Mouse (Mus musculus) G1E (cell line): ENCODE results near the gene B230217C12Rik.

ENCODE experiments used
- CTCF ChIP-seq: IDR thresholded peaks from 2 replicates; pipeline ENCODE4 v1.5.1; 2012; ENCODE audit warnings: low read depth, low read length, inconsistent platforms, mixed read lengths
- GATA1 ChIP-seq: IDR thresholded peaks from 2 replicates; pipeline ENCODE4 v1.6.1; 2012; ENCODE audit warnings: borderline replicate concordance, low read length, inconsistent platforms, mixed read lengths
- GATA2 ChIP-seq: IDR thresholded peaks from 2 replicates; pipeline ENCODE4 v1.6.1; 2012; ENCODE audit warnings: low read depth, low read length, inconsistent platforms, borderline replicate concordance
- POLR2AphosphoS5 ChIP-seq: IDR thresholded peaks from 2 replicates; pipeline ENCODE4 v1.6.1; 2012; ENCODE audit warnings: low read depth, low read length, inconsistent platforms; ENCODE audit not compliant: insufficient replicate concordance
- TAL1 ChIP-seq: conservative IDR thresholded peaks from 2 replicates; pipeline ENCODE4 v1.6.1; 2012; ENCODE audit warnings: low read depth, low read length, inconsistent platforms, mixed read lengths

DNA sequence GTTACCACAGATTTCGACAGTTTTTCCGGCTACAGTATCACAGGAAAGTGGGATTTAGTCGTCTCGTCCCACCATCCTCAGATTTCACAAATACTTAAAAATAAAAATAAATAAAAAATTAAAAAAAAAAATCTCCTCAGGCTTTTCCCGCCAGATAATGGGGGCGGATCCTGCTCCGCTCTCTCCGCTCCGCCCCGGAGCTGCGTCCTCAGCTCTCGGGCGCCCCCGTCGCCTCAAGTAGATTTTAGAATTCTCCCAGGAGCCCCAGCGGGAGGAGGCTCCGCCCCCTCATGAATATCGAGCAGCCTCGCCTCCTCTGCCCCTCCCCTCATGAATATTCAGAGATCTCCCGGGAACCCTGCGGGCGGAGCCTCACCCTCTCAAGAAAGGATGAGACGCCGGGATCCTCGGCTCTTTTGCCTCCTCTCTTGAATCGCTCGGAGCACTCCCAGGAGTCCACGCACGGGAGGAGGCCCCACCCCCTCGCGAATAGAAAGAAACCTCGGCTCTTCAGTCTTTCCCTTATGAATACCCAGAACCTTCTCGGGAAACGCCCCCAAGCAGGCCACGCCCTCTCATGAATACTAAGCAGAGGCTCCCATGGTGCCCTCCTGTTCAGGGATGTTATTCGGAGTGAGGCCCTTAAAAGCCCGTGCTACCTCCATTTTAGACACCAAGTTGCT, 43.5 kb downstream of the B230217C12Rik start, which contains the start of gene Fbxo47:
- TF ChIP-seq CTCF (0 out of 2 replicates have a peak, but pooled peaks have one; percentile 6), TAL1 (no peak), POLR2AphosphoS5 (no peak), GATA2 (no peak), GATA1 (no peak)
